Mouse (Mus musculus) spleen, adult 2 months (tissue): ENCODE results near the gene Gm19402. TPM values are rescaled to one million over a fixed set of nuclear protein-coding genes. Genes with fewer than 3 reads are reported as not detected.
"Not testable (repeated sequence)": the region's sequence is repeated elsewhere in the genome, so short reads cannot be mapped to it uniquely, and the experiment has no call there.

Experiments
- DNase-seq, 2 experiments: peaks; one replicate each; pipeline versions ENCODE4 v3.0.0 to v3.0.0-alpha.2; 2012 to 2021; ENCODE audit warnings: low spot score in 2 of 2, low read depth in 1 of 2
- H3K27ac ChIP-seq: fragments of 200-500 bp; 2 replicates; pipeline ENCODE4 v1.5.1; 2012; ENCODE audit warnings: low read length, inconsistent platforms; ENCODE audit not compliant: insufficient read depth
- H3K27me3 ChIP-seq: fragments of 200-500 bp; 2 replicates; pipeline ENCODE4 v1.6.1; 2012; ENCODE audit warnings: mild to moderate bottlenecking, moderate library complexity, low read length, inconsistent platforms; ENCODE audit not compliant: control insufficient read depth, insufficient read depth
- H3K36me3 ChIP-seq: fragments of 200-500 bp; 2 replicates; pipeline ENCODE4 v1.6.1; 2012; ENCODE audit warnings: mild to moderate bottlenecking, low read length, inconsistent platforms; ENCODE audit not compliant: control insufficient read depth, insufficient read depth
- H3K4me1 ChIP-seq: fragments of 200-500 bp; 2 replicates; pipeline ENCODE4 v1.6.1; 2011; ENCODE audit warnings: inconsistent platforms; ENCODE audit not compliant: control insufficient read depth, insufficient read depth, insufficient read length
- H3K4me3 ChIP-seq: fragments of 200-500 bp; 2 replicates; pipeline ENCODE4 v1.5.1; 2011; ENCODE audit warnings: mild to moderate bottlenecking, inconsistent platforms; ENCODE audit not compliant: insufficient read depth, insufficient read length; ENCODE audit errors: extremely low read depth
- CTCF ChIP-seq: fragments of 200-500 bp; IDR thresholded peaks from 2 replicates; pipeline ENCODE4 v1.5.1; 2011; ENCODE audit warnings: mild to moderate bottlenecking, inconsistent platforms; ENCODE audit not compliant: insufficient read depth, insufficient read length, insufficient replicate concordance; ENCODE audit errors: extremely low read depth
- POLR2A ChIP-seq: fragments of 200-500 bp; IDR thresholded peaks from 2 replicates; pipeline ENCODE4 v1.6.1; 2011; ENCODE audit warnings: low read depth, low read length, inconsistent platforms
- WGBS: fragments of 180-500 bp; shearing (Covaris S2); methylation state at CpG from one replicate; pipeline ENCODE4 v1.1.7; 2018; 5-methylcytosine and 5-hydroxymethylcytosine counted together
- polyA plus RNA-seq: library from polyadenylated mRNA; depleted of rRNA; stranded (reverse); fragments of >200 nt; gene quantifications from 2 replicates; pipeline ENCODE4 v1.2.3, GENCODE M21; 2012

The Gm19402 gene
- polyA plus RNA-seq, 1 experiment = not detected

DNA sequence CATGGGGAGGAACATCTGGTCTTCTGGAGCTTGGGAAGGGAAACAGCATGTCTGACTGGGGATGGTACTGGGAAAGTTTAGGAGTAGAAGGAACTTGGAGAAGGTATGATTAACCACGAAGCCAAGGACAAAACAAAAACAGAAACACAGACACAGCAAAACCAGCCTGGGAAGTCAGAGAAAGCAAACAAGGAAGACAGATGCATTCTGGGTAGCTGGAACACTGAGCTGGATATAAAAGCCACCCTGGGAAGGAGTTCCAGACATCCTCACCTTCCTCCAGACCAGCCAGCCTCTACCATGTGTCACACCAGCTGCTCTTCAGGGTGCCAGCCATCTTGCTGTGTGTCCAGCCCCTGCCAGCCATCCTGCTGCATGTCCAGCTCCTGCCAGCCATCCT is 24.9 kb upstream of the Gm19402 start, which contains the start of gene Gm10142:
Gm10142 (plus strand) TSS at position 301 of the 400 bp plus-strand sequence.
- no peak within 1 kb of the TSS for H3K4me3 ChIP-seq
- no peak within 1 kb of the TSS for H3K27ac ChIP-seq
- peaks cover 8% of the 10 kb centered on the region for H3K4me1 ChIP-seq
- no peaks in the 10 kb centered on the region for H3K36me3 ChIP-seq
- WGBS = 88% methylated on average over 1 of the region's 1 CpGs
- TF ChIP-seq POLR2A (no peak), CTCF (no peak)
- no peaks in the 10 kb centered on the region for H3K27me3 ChIP-seq
- DNase-seq = no peak

- no peak overlapping the region for H3K4me3 ChIP-seq
- DNase-seq = no peak
- TF ChIP-seq CTCF (no peak), POLR2A (no peak)
Measured at GRCm38 (mm10) chr10:77713734-77714133, 23.2 kb upstream of the Gm19402 start.

GRCm38 (mm10) chr10:77711157-77711556 is 20.6 kb upstream of the Gm19402 start, which contains the start of gene Gm10024:
Gene Gm10024 (plus strand): TSS chr10:77711457.
- H3K4me1 ChIP-seq, H3K27ac ChIP-seq, H3K4me3 ChIP-seq, DNase-seq, H3K36me3 ChIP-seq, H3K27me3 ChIP-seq: not testable (repeated sequence)

More at GRCm38 (mm10) chr10:77713734-77714133, 23.2 kb upstream of the Gm19402 start:
- H3K27ac ChIP-seq = no peak overlapping the region
- WGBS = 12% methylated on average over 4 of the region's 4 CpGs
- no peaks in the 10 kb centered on the region for H3K36me3 ChIP-seq
- peaks cover 8% of the 10 kb centered on the region for H3K4me1 ChIP-seq
- no peaks in the 10 kb centered on the region for H3K27me3 ChIP-seq

- no peaks in the 10 kb centered on the region for H3K27me3 ChIP-seq
- H3K4me1 ChIP-seq = peaks cover 8% of the 10 kb centered on the region
- H3K4me3 ChIP-seq = no peak overlapping the region
- WGBS = 77% methylated on average over 3 of the region's 3 CpGs
- DNase-seq = no peak
- no peaks in the 10 kb centered on the region for H3K36me3 ChIP-seq
- no peak overlapping the region for H3K27ac ChIP-seq
- TF ChIP-seq CTCF (no peak), POLR2A (no peak)
Measured at GRCm38 (mm10) chr10:77709831-77710230, 19.3 kb upstream of the Gm19402 start.

GRCm38 (mm10) chr10:77706326-77706725 is 15.8 kb upstream of the Gm19402 start, which contains the start of gene Gm10272:
Gene Gm10272 (plus strand): TSS chr10:77706626.
- Histone ChIP-seq H3K27me3 (no peaks in the 10 kb centered on the region), H3K4me3 (no peak within 1 kb of the TSS), H3K27ac (no peak within 1 kb of the TSS), H3K4me1 (no peaks in the 10 kb centered on the region), H3K36me3 (no peaks in the 10 kb centered on the region)
- no peak for TF ChIP-seq POLR2A
- DNase-seq = no peak
- WGBS = 86% methylated on average over 1 of the region's 1 CpGs

DNA sequence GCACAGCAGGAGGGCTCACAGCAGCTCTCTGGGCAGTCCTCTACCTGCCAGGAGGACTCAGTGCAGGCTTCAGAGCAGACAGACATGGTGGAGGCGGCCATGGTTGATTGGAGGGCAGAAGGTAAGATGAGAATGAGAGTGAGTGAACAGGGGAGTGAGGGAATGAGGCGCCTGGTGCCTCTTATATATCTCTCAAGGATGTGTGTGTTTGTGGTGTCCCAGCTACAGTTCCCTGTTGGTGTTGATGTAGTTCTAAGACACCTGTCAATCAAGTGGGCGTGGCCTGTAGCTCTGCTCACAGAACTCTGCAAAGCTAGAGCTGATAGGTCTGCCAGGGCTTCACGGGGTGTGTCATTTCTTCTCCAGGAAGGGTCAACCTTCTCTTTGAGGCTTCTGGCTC is 6.6 kb upstream of the Gm19402 start, which contains the start of gene Gm9508:
Gm9508 (minus strand) TSS at position 101 of the 400 bp plus-strand sequence.
- DNase-seq = no peak
- no peaks in the 10 kb centered on the region for H3K4me1 ChIP-seq
- no peaks in the 10 kb centered on the region for H3K36me3 ChIP-seq
- H3K27ac ChIP-seq = no peak within 1 kb of the TSS
- TF ChIP-seq CTCF = no peak
- no peak for TF ChIP-seq POLR2A
- WGBS = 56% methylated on average over 4 of the region's 4 CpGs
- no peaks in the 10 kb centered on the region for H3K27me3 ChIP-seq
- no peak within 1 kb of the TSS for H3K4me3 ChIP-seq

DNA sequence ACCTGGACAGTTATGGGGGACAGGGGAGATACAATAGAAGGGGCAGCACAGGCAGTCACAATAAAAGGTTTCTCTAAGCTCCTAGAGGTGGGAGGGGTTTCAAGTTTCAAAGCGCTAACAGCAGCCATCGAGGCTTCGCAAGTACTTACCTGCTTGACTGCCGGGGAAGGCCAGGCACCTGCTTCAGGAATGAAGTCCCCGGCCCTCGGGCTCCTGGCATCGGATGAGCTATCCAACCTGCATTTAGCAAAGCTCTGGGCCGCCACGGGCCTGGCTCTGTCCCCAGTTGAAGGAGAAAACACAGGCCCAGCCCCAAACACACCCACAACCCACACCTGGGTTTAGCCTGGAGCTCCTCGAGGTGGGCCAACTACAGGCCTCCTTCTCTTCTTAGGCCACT is 3.5 kb downstream of the Gm19402 start:
- no peak for TF ChIP-seq POLR2A
- no peak for TF ChIP-seq CTCF
- H3K4me3 ChIP-seq = no peak overlapping the region
- peaks cover 2% of the 10 kb centered on the region; the same call in 1 of the 2 replicates for H3K27me3 ChIP-seq
- H3K27ac ChIP-seq = no peak overlapping the region
- no peaks in the 10 kb centered on the region for H3K4me1 ChIP-seq
- no peaks in the 10 kb centered on the region for H3K36me3 ChIP-seq
- 53% methylated on average over 10 of the region's 10 CpGs for WGBS
- no peak for DNase-seq
